Mouse (Mus musculus): Measurements from ENCODE around the gene Spag16. TPM values are rescaled to one million over a fixed set of nuclear protein-coding genes. Genes with fewer than 3 reads are reported as not detected.
"Not testable (repeated sequence)": the region's sequence is repeated elsewhere in the genome, so short reads cannot be mapped to it uniquely, and the experiment has no call there.

Spag16 gene
- polyA plus RNA-seq, 1 experiment from 2014 or later: 1.2 TPM

DNA sequence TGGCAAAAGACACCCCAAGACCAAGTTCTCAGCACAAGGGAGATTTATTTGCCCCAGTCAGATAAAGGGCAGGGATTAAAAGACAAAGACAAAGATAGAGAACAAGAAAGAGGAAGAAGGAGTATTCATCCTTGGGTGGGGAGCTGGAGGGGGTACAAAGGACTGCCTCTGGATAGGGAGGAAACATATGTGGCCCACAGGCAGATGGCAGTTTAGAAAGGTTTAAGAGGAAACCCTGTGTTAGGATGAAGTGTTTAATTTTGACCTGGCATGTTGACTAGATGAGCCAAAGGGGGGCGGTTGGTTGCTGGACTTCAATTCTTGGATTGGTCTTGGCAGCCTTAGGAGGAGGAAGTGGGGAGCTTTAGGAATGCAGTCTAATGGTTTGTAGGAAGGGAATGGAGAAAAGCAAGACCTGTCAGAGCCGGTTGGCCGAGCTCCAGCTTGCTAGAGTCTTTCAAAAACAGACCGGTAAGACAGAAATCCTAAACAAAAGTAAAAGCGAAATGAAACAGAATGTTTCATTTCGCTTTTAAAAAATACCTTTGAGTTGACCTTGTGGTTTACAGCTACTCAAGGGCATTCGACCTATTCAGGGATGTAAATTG is 2.2 kb downstream of the Spag16 start:
- Histone ChIP-seq H3K9ac (ENCODE audit: low read depth, low read length) (no peak overlapping the region), H3K4me2 (no peak overlapping the region), H3K27me3 (ENCODE audit: control insufficient read depth, insufficient read depth, low read length) (no peaks in the 10 kb centered on the region), H3K27ac (ENCODE audit: low read depth, low read length) (no peak overlapping the region), H3K4me3 (ENCODE audit: low read depth, low read length) (no peak overlapping the region), H3K36me3 (ENCODE audit: control insufficient read depth, insufficient read depth, low read length) (no peaks in the 10 kb centered on the region), H3K9me3 (replicated peaks; ENCODE audit: control insufficient read depth, low read length) (no peaks in the 10 kb centered on the region), H3K4me1 (ENCODE audit: control insufficient read depth, insufficient read depth, low read length) (no peaks in the 10 kb centered on the region)
- 80% methylated on average over 7 of the region's 7 CpGs for WGBS (ENCODE audit: insufficient replicate concordance)
- no peak for ATAC-seq (replicated peaks; ENCODE audit: insufficient number of reproducible peaks, low FRiP score, low TSS enrichment)

DNA sequence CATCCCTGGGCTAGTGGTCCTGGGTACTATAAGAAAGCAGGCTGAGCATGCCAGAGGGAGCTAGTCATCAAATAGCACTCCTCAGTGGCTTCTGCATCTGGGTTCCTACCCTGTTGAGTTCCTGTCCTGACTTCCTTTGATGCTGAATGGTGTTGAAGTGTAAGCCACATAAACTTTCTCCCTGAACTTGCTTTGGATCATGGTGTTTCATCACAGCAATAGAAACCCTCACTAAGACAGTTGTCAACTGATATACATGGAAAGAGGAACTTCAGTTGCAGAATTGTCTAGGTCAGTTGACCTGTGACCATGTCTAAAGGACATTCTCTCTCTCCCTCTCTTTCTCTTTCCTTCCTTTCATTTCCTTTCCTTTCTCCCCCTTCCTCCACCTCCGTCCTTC is 3.8 kb downstream of the Spag16 start:
- no peak overlapping the region for H3K4me2 ChIP-seq
- no peak overlapping the region for H3K27ac ChIP-seq (ENCODE audit: low read depth, low read length)
- ATAC-seq (replicated peaks; ENCODE audit: insufficient number of reproducible peaks, low FRiP score, low TSS enrichment): no peak
- no peak overlapping the region for H3K4me3 ChIP-seq (ENCODE audit: low read depth, low read length)
- H3K9me3 ChIP-seq (replicated peaks; ENCODE audit: control insufficient read depth, low read length): no peaks in the 10 kb centered on the region
- no peaks in the 10 kb centered on the region for H3K27me3 ChIP-seq (ENCODE audit: control insufficient read depth, insufficient read depth, low read length)
- 71% methylated on average over 1 of the region's 1 CpGs for WGBS (ENCODE audit: insufficient replicate concordance)
- H3K36me3 ChIP-seq (ENCODE audit: control insufficient read depth, insufficient read depth, low read length): no peaks in the 10 kb centered on the region
- no peaks in the 10 kb centered on the region for H3K4me1 ChIP-seq (ENCODE audit: control insufficient read depth, insufficient read depth, low read length)
- no peak overlapping the region for H3K9ac ChIP-seq (ENCODE audit: low read depth, low read length)

- Histone ChIP-seq H3K4me2 (no peak overlapping the region), H3K9me3 (replicated peaks; ENCODE audit: control insufficient read depth, low read length) (no peaks in the 10 kb centered on the region), H3K27me3 (ENCODE audit: control insufficient read depth, insufficient read depth, low read length) (no peaks in the 10 kb centered on the region), H3K4me3 (ENCODE audit: low read depth, low read length) (no peak overlapping the region), H3K4me1 (ENCODE audit: control insufficient read depth, insufficient read depth, low read length) (no peaks in the 10 kb centered on the region), H3K36me3 (ENCODE audit: control insufficient read depth, insufficient read depth, low read length) (no peaks in the 10 kb centered on the region), H3K9ac (ENCODE audit: low read depth, low read length) (no peak overlapping the region), H3K27ac (ENCODE audit: low read depth, low read length) (no peak overlapping the region)
- WGBS (ENCODE audit: insufficient replicate concordance): 78% methylated on average over 2 of the region's 2 CpGs
- ATAC-seq (replicated peaks; ENCODE audit: insufficient number of reproducible peaks, low FRiP score, low TSS enrichment): no peak
Observed at GRCm38 (mm10) chr1:69831002-69831401, 4.2 kb downstream of the Spag16 start.

- not testable (repeated sequence) for H3K27ac ChIP-seq (ENCODE audit: low read depth, low read length); H3K4me2 ChIP-seq; ATAC-seq (replicated peaks; ENCODE audit: insufficient number of reproducible peaks, low FRiP score, low TSS enrichment); H3K36me3 ChIP-seq (ENCODE audit: control insufficient read depth, insufficient read depth, low read length); H3K4me1 ChIP-seq (ENCODE audit: control insufficient read depth, insufficient read depth, low read length); H3K9me3 ChIP-seq (replicated peaks; ENCODE audit: control insufficient read depth, low read length); H3K4me3 ChIP-seq (ENCODE audit: low read depth, low read length); H3K27me3 ChIP-seq (ENCODE audit: control insufficient read depth, insufficient read depth, low read length); H3K9ac ChIP-seq (ENCODE audit: low read depth, low read length)
- 73% methylated on average over 4 of the region's 4 CpGs for WGBS (ENCODE audit: insufficient replicate concordance)
Observed at GRCm38 (mm10) chr1:69833476-69833875, 6.7 kb downstream of the Spag16 start.

- no peak overlapping the region for H3K4me3 ChIP-seq (ENCODE audit: low read depth, low read length)
Observed at GRCm38 (mm10) chr1:69853436-69853835, 26.7 kb downstream of the Spag16 start.

DNA sequence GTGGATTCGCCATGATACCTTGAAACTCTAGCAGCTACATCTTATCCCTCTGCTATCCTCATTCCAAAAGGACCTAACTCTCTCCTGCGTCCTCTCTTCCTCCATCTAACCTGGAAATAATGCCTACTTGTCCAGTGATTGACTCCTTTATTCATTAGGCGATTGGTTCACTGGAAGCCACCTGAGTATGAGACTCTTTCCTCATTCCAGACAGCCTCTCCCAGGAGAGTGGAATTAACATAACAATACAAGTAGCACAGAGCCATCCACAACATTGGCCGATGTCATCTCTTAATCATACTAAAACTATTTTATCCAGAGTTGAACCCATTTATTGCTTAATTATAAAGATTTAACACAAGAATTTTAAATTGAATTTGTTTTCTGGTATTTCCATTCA is 41.0 kb downstream of the Spag16 start:
- H3K4me3 ChIP-seq (ENCODE audit: low read depth, low read length): no peak overlapping the region
- 79% methylated on average over 4 of the region's 4 CpGs for WGBS (ENCODE audit: insufficient replicate concordance)
- no peak overlapping the region for H3K9ac ChIP-seq (ENCODE audit: low read depth, low read length)
- H3K4me1 ChIP-seq (ENCODE audit: control insufficient read depth, insufficient read depth, low read length): no peaks in the 10 kb centered on the region
- no peak overlapping the region for H3K4me2 ChIP-seq
- ATAC-seq (replicated peaks; ENCODE audit: insufficient number of reproducible peaks, low FRiP score, low TSS enrichment): no peak
- H3K36me3 ChIP-seq (ENCODE audit: control insufficient read depth, insufficient read depth, low read length): no peaks in the 10 kb centered on the region
- no peaks in the 10 kb centered on the region for H3K27me3 ChIP-seq (ENCODE audit: control insufficient read depth, insufficient read depth, low read length)
- no peaks in the 10 kb centered on the region for H3K9me3 ChIP-seq (replicated peaks; ENCODE audit: control insufficient read depth, low read length)
- H3K27ac ChIP-seq (ENCODE audit: low read depth, low read length): no peak overlapping the region

More at GRCm38 (mm10) chr1:69853436-69853835, 26.7 kb downstream of the Spag16 start:
- Histone ChIP-seq H3K27ac (ENCODE audit: low read depth, low read length) (no peak overlapping the region), H3K36me3 (ENCODE audit: control insufficient read depth, insufficient read depth, low read length) (no peaks in the 10 kb centered on the region), H3K9me3 (replicated peaks; ENCODE audit: control insufficient read depth, low read length) (no peaks in the 10 kb centered on the region), H3K27me3 (ENCODE audit: control insufficient read depth, insufficient read depth, low read length) (no peaks in the 10 kb centered on the region), H3K4me1 (ENCODE audit: control insufficient read depth, insufficient read depth, low read length) (no peaks in the 10 kb centered on the region), H3K9ac (ENCODE audit: low read depth, low read length) (no peak overlapping the region), H3K4me2 (no peak overlapping the region)
- ATAC-seq (replicated peaks; ENCODE audit: insufficient number of reproducible peaks, low FRiP score, low TSS enrichment): no peak
- WGBS (ENCODE audit: insufficient replicate concordance): 71% methylated on average over 7 of the region's 7 CpGs

DNA sequence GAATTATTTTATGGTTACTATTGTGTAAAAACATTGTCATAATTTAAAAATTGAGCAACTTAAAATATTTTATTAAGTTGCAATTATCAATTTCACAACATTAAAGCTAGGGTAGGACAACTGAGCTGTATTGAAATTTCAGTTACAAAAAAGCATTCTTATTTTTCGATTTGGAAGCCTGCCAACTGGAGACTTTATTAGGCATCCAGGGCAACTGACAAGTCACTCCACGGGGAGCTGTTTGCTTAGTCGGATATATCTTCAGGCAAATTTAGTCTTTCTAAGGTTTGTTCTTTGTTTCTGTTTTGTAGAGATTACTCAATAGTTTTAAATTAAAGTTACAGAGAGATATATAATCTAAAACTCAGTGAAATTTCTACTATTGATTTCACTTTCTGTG is 129.8 kb downstream of the Spag16 start:
- ATAC-seq (replicated peaks; ENCODE audit: insufficient number of reproducible peaks, low FRiP score, low TSS enrichment): no peak
- Histone ChIP-seq H3K27ac (ENCODE audit: low read depth, low read length) (no peak overlapping the region), H3K4me2 (no peak overlapping the region), H3K36me3 (ENCODE audit: control insufficient read depth, insufficient read depth, low read length) (no peaks in the 10 kb centered on the region), H3K27me3 (ENCODE audit: control insufficient read depth, insufficient read depth, low read length) (no peaks in the 10 kb centered on the region), H3K4me1 (ENCODE audit: control insufficient read depth, insufficient read depth, low read length) (no peaks in the 10 kb centered on the region), H3K4me3 (ENCODE audit: low read depth, low read length) (no peak overlapping the region), H3K9me3 (replicated peaks; ENCODE audit: control insufficient read depth, low read length) (no peaks in the 10 kb centered on the region), H3K9ac (ENCODE audit: low read depth, low read length) (no peak overlapping the region)
- WGBS (ENCODE audit: insufficient replicate concordance): 61% methylated on average over 3 of the region's 3 CpGs

DNA sequence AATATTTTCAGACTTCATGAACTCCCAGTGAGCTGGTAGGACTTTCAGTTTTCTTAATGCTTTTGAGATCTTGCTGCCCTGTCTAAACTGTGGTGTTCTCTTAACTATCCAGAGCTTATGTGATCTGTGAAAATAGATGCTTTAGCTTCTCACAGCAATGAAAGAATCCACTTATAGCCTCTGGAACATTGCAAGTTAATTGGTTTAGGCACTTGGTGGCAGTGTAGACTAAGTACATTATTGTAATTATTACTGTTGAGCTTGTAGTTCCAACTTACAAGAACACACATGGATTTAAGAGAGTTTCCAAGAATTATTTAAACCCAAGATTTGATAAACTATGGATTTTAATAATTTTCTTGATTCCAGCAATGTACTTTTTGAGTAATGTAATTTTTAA is 170.1 kb downstream of the Spag16 start:
- no peak for ATAC-seq (replicated peaks; ENCODE audit: insufficient number of reproducible peaks, low FRiP score, low TSS enrichment)
- H3K4me3 ChIP-seq (ENCODE audit: low read depth, low read length): no peak overlapping the region
- no peak overlapping the region for H3K27ac ChIP-seq (ENCODE audit: low read depth, low read length)
- no peak overlapping the region for H3K4me2 ChIP-seq
- no peaks in the 10 kb centered on the region for H3K27me3 ChIP-seq (ENCODE audit: control insufficient read depth, insufficient read depth, low read length)
- no peaks in the 10 kb centered on the region for H3K9me3 ChIP-seq (replicated peaks; ENCODE audit: control insufficient read depth, low read length)
- H3K36me3 ChIP-seq (ENCODE audit: control insufficient read depth, insufficient read depth, low read length): no peaks in the 10 kb centered on the region
- H3K9ac ChIP-seq (ENCODE audit: low read depth, low read length): no peak overlapping the region
- H3K4me1 ChIP-seq (ENCODE audit: control insufficient read depth, insufficient read depth, low read length): no peaks in the 10 kb centered on the region

DNA sequence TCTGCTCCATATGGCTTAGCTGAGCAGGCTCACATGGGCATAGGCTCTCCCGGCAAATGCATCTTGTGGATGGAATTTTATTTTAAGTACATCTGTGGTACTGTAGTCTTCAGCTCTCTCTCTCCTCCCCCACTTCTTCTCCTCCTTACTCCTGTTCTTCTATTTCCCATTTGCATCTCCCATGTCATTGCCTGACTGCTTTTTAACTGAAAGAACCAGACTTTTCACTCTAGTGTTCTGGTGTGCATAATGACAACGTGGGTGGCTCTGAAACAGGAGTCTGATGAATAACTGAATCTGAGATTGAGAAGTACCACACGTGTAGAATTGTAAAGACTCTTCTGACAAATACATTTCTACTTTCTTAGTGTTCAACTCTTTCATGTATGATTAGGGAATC is 186.2 kb downstream of the Spag16 start:
- ATAC-seq (replicated peaks; ENCODE audit: insufficient number of reproducible peaks, low FRiP score, low TSS enrichment): no peak
- no peak overlapping the region for H3K4me3 ChIP-seq (ENCODE audit: low read depth, low read length)
- H3K27me3 ChIP-seq (ENCODE audit: control insufficient read depth, insufficient read depth, low read length): no peaks in the 10 kb centered on the region
- H3K27ac ChIP-seq (ENCODE audit: low read depth, low read length): no peak overlapping the region
- no peak overlapping the region for H3K4me2 ChIP-seq
- WGBS (ENCODE audit: insufficient replicate concordance): 71% methylated on average over 3 of the region's 3 CpGs
- H3K36me3 ChIP-seq (ENCODE audit: control insufficient read depth, insufficient read depth, low read length): no peaks in the 10 kb centered on the region
- no peaks in the 10 kb centered on the region for H3K4me1 ChIP-seq (ENCODE audit: control insufficient read depth, insufficient read depth, low read length)
- H3K9ac ChIP-seq (ENCODE audit: low read depth, low read length): no peak overlapping the region
- H3K9me3 ChIP-seq (replicated peaks; ENCODE audit: control insufficient read depth, low read length): no peaks in the 10 kb centered on the region
